Mouse (Mus musculus) midbrain, embryonic 14.5 days (tissue): ENCODE data around the gene Atl2. TPM values are rescaled to one million over a fixed set of nuclear protein-coding genes. Genes with fewer than 3 reads are reported as not detected.
A peak's percentile ranks its signal among the peaks of the same experiment; 100 is the strongest.

Experiments used
- ATAC-seq: fragments of 200-750 bp; cut with Nextera tagmentation; 2 replicates; pipeline ENCODE4 v1.8.0; 2017; ENCODE audit warnings: moderate number of reproducible peaks, moderate library complexity; ENCODE audit not compliant: low FRiP score, low TSS enrichment
- DNase-seq: peaks from one replicate; pipeline ENCODE4 v3.0.0-alpha.2; 2015
- H3K27ac ChIP-seq: fragments of 300-500 bp; sonication (generic); replicated peaks from 2 replicates; pipeline ENCODE4 v1.5.1; 2014; ENCODE audit warnings: mild to moderate bottlenecking, low read depth, low read length, moderate library complexity
- H3K27me3 ChIP-seq: fragments of 300-500 bp; sonication (generic); 2 replicates; pipeline ENCODE4 v1.6.1; 2014; ENCODE audit warnings: low read length, control low read depth, mixed read lengths; ENCODE audit not compliant: control insufficient read depth, insufficient read depth
- H3K36me3 ChIP-seq: fragments of 300-500 bp; sonication (generic); 2 replicates; pipeline ENCODE4 v1.6.1; 2014; ENCODE audit warnings: low read length, control low read depth; ENCODE audit not compliant: control insufficient read depth, insufficient read depth
- H3K4me1 ChIP-seq: fragments of 300-500 bp; sonication (generic); 2 replicates; pipeline ENCODE4 v1.6.1; 2014; ENCODE audit warnings: mild to moderate bottlenecking, antibody characterized with exemption, low read length, control low read depth; ENCODE audit not compliant: control insufficient read depth, insufficient read depth
- H3K4me2 ChIP-seq: fragments of 300-500 bp; sonication (generic); 2 replicates; pipeline ENCODE4 v1.6.1; 2014; ENCODE audit warnings: mild to moderate bottlenecking, low read length, moderate library complexity
- H3K4me3 ChIP-seq: fragments of 300-500 bp; sonication (generic); replicated peaks from 2 replicates; pipeline ENCODE4 v1.5.1; 2014; ENCODE audit warnings: low read depth, low read length
- H3K9ac ChIP-seq: fragments of 300-500 bp; sonication (generic); replicated peaks from 2 replicates; pipeline ENCODE4 v1.6.1; 2014; ENCODE audit warnings: mild to moderate bottlenecking, low read length, moderate library complexity
- H3K9me3 ChIP-seq: fragments of 300-500 bp; sonication (generic); 2 replicates; pipeline ENCODE4 v1.6.1; 2016; ENCODE audit warnings: low read length, control low read depth, mixed read lengths; ENCODE audit not compliant: control insufficient read depth
- WGBS: fragments of 180-500 bp; shearing (Covaris S2); extraction: QIAGEN DNeasy Blood & Tissue Kit; methylation state at CpG from one replicate; pipeline ENCODE4 v1.1.7; 2014; 5-methylcytosine and 5-hydroxymethylcytosine counted together
- polyA plus RNA-seq: library from polyadenylated mRNA; unstranded; fragments of >200 nt; fragmentation: Nextera tagmentation; extraction: Ambion mirVana; gene quantifications from 2 replicates; pipeline ENCODE4 v1.2.1, GENCODE M21; 2014

The Atl2 gene
- polyA plus RNA-seq, 1 experiment from 2014 or later: 37.6 TPM

GRCm38 (mm10) chr17:79840254-79841238 lies 55.4 kb downstream of the Atl2 start:
- H3K27ac ChIP-seq: no peak overlapping the region
- H3K9ac ChIP-seq: no peak overlapping the region
- no peaks in the 10 kb centered on the region for H3K36me3 ChIP-seq
- WGBS: 44% methylated on average over 7 of the region's 7 CpGs
- H3K4me1 ChIP-seq: no peaks in the 10 kb centered on the region
- H3K4me2 ChIP-seq: no peak overlapping the region
- peak; percentile 79 for ATAC-seq
- no peaks in the 10 kb centered on the region for H3K27me3 ChIP-seq
- H3K4me3 ChIP-seq: no peak overlapping the region
- DNase-seq: peak; percentile 91
- H3K9me3 ChIP-seq: no peaks in the 10 kb centered on the region

GRCm38 (mm10) chr17:79836978-79837377 lies 58.9 kb downstream of the Atl2 start:
- Histone ChIP-seq H3K9ac (no peak overlapping the region), H3K27me3 (no peaks in the 10 kb centered on the region), H3K27ac (no peak overlapping the region), H3K9me3 (no peaks in the 10 kb centered on the region), H3K4me2 (no peak overlapping the region), H3K36me3 (no peaks in the 10 kb centered on the region), H3K4me3 (no peak overlapping the region), H3K4me1 (no peaks in the 10 kb centered on the region)
- no peak for DNase-seq
- WGBS: 90% methylated on average over 7 of the region's 7 CpGs
- ATAC-seq: no peak

GRCm38 (mm10) chr17:79835714-79836373 lies 60.1 kb downstream of the Atl2 start:
- WGBS: 76% methylated on average over 5 of the region's 5 CpGs
- DNase-seq (no peak), ATAC-seq (no peak)
- no peak overlapping the region for H3K9ac ChIP-seq
- no peak overlapping the region for H3K27ac ChIP-seq
- no peak overlapping the region for H3K4me3 ChIP-seq
- no peaks in the 10 kb centered on the region for H3K4me1 ChIP-seq
- H3K4me2 ChIP-seq: no peak overlapping the region
- no peaks in the 10 kb centered on the region for H3K9me3 ChIP-seq
- H3K36me3 ChIP-seq: no peaks in the 10 kb centered on the region
- H3K27me3 ChIP-seq: no peaks in the 10 kb centered on the region

- no peak overlapping the region for H3K27ac ChIP-seq
- H3K4me1 ChIP-seq: no peaks in the 10 kb centered on the region
- ATAC-seq: no peak
- 59% methylated on average over 1 of the region's 1 CpGs for WGBS
- no peaks in the 10 kb centered on the region for H3K27me3 ChIP-seq
- no peaks in the 10 kb centered on the region for H3K36me3 ChIP-seq
- no peak overlapping the region for H3K9ac ChIP-seq
- no peak for DNase-seq
- H3K9me3 ChIP-seq: no peaks in the 10 kb centered on the region
- no peak overlapping the region for H3K4me2 ChIP-seq
- H3K4me3 ChIP-seq: no peak overlapping the region
These were observed 63.6 kb downstream of the Atl2 start for GRCm38 (mm10) chr17:79832284-79832683.

- Histone ChIP-seq H3K9ac (no peak overlapping the region), H3K4me2 (no peak overlapping the region), H3K4me3 (no peak overlapping the region), H3K9me3 (no peaks in the 10 kb centered on the region), H3K4me1 (no peaks in the 10 kb centered on the region), H3K27ac (no peak overlapping the region), H3K36me3 (no peaks in the 10 kb centered on the region), H3K27me3 (no peaks in the 10 kb centered on the region)
- WGBS: 66% methylated on average over 6 of the region's 6 CpGs
- DNase-seq: no peak
- no peak for ATAC-seq
These were observed 69.4 kb downstream of the Atl2 start for GRCm38 (mm10) chr17:79826482-79827034.

GRCm38 (mm10) chr17:79825241-79826030 lies 70.5 kb downstream of the Atl2 start:
- ATAC-seq (peak; percentile 31), DNase-seq (peak; percentile 40)
- Histone ChIP-seq H3K9me3 (no peaks in the 10 kb centered on the region), H3K4me2 (no peak overlapping the region), H3K4me1 (no peaks in the 10 kb centered on the region), H3K36me3 (no peaks in the 10 kb centered on the region), H3K4me3 (no peak overlapping the region), H3K27ac (no peak overlapping the region), H3K9ac (no peak overlapping the region), H3K27me3 (no peaks in the 10 kb centered on the region)
- WGBS: 79% methylated on average over 11 of the region's 11 CpGs

- Histone ChIP-seq H3K9me3 (no peaks in the 10 kb centered on the region), H3K4me2 (no peak overlapping the region), H3K4me3 (no peak overlapping the region), H3K4me1 (no peaks in the 10 kb centered on the region), H3K27me3 (no peaks in the 10 kb centered on the region), H3K36me3 (no peaks in the 10 kb centered on the region), H3K27ac (no peak overlapping the region), H3K9ac (no peak overlapping the region)
- DNase-seq (peak; percentile 12), ATAC-seq (no peak)
- WGBS: 75% methylated on average over 1 of the region's 1 CpGs
These were observed 71.5 kb downstream of the Atl2 start for GRCm38 (mm10) chr17:79824406-79824805.

GRCm38 (mm10) chr17:79818884-79819283 lies 77.0 kb downstream of the Atl2 start:
- no peak overlapping the region for H3K9ac ChIP-seq
- WGBS: 25% methylated on average over 3 of the region's 3 CpGs
- H3K27ac ChIP-seq: no peak overlapping the region
- no peak for ATAC-seq
- no peak overlapping the region for H3K4me2 ChIP-seq
- H3K36me3 ChIP-seq: no peaks in the 10 kb centered on the region
- H3K4me3 ChIP-seq: no peak overlapping the region
- H3K27me3 ChIP-seq: peaks cover 4% of the 10 kb centered on the region; the same call in 1 of the 2 replicates
- no peak for DNase-seq
- H3K9me3 ChIP-seq: no peaks in the 10 kb centered on the region
- H3K4me1 ChIP-seq: peaks cover 6% of the 10 kb centered on the region; the same call in 1 of the 2 replicates
